Mouse (Mus musculus): ENCODE measurements at regions not wholly inside any gene's neighbourhood (a gene's known extent, or its start where the extent isn't known, plus 50 kb on each side); places are given as distances from the start of the nearest gene placed in this dataset.

DNA sequence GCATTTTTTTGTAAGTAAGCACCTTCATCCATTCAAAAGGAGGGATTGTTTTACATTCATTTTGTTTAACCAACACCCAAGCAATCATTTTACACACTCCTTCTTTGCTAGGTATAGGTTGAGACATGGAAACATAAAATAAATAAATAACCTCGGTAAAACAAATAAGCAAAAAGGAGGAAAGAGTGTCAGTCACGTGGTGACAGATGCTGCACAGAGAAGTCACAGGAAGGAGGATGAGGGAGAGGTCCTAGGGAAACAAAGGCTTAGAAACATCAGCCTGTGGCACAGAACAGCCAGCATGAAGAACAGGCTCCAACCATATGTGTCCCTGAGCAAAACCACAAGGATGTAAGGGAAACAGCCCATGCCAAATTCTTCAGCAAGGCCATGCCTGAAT, 113.5 kb upstream of the Cblb start:
- TF ChIP-seq E2F4 (IDR thresholded peaks at IDR 0.05; ENCODE audit: borderline replicate concordance, low read depth, low read length) = no peak
- no peak for TF ChIP-seq ZMIZ1 (IDR thresholded peaks at IDR 0.05; ENCODE audit: low read depth, low read length)
- no peak for TF ChIP-seq MYC (IDR thresholded peaks at IDR 0.05; ENCODE audit: low read depth, low read length)
- no peak for TF ChIP-seq CTCF (IDR thresholded peaks at IDR 0.05 in 2 of 3, conservative IDR thresholded peaks at IDR 0.05 in 1 of 3; ENCODE audit: control insufficient read depth in 1 of 3, insufficient read depth in 1 of 3, low read depth in 2 of 3, low read length in 3 of 3, poor library complexity in 1 of 3, severe bottlenecking in 1 of 3)
- no peak for TF ChIP-seq USF2 (IDR thresholded peaks at IDR 0.05; ENCODE audit: borderline replicate concordance in 1 of 2, insufficient read depth in 1 of 2, low read depth in 1 of 2, low read length in 2 of 2)
- TF ChIP-seq CHD2 (IDR thresholded peaks at IDR 0.05; ENCODE audit: low read length) = no peak
- no peak for TF ChIP-seq MAX (IDR thresholded peaks at IDR 0.05; ENCODE audit: low read length)
- no peak for TF ChIP-seq HCFC1 (IDR thresholded peaks at IDR 0.05; ENCODE audit: low read depth, low read length)
- no peak for TF ChIP-seq POLR2A (IDR thresholded peaks at IDR 0.05; ENCODE audit: control insufficient read depth in 1 of 2, insufficient read depth in 1 of 2, low read depth in 1 of 2, low read length in 2 of 2, poor library complexity in 1 of 2)
- TF ChIP-seq POLR2AphosphoS5 (IDR thresholded peaks at IDR 0.05; ENCODE audit: borderline replicate concordance, low read depth, low read length) = no peak
